Mouse (Mus musculus) embryonic facial prominence, embryonic 14.5 days (tissue): ENCODE results near the gene Zyg11a. TPM values are rescaled to one million over a fixed set of nuclear protein-coding genes. Genes with fewer than 3 reads are reported as not detected.

ENCODE experiments used
- polyA plus RNA-seq: library from polyadenylated mRNA; unstranded; fragments of >200 nt; fragmentation: Nextera tagmentation; extraction: Ambion mirVana; gene quantifications from 2 replicates; pipeline ENCODE4 v1.2.1, GENCODE M21; 2014

Zyg11a gene
- polyA plus RNA-seq, 1 experiment from 2014 or later: 0.07 TPM

Other genes with a start within 250 kb of the Zyg11a start
- gene Slc1a7, start 249.7 kb downstream of the Zyg11a start, polyA plus RNA-seq: 0.17 TPM in 1 of 2 replicates, not detected in the other
- gene Podn, start 121.6 kb downstream of the Zyg11a start, polyA plus RNA-seq: 5.5 and 6.4 TPM in 2 replicates
- gene Scp2, start 73.0 kb downstream of the Zyg11a start, polyA plus RNA-seq: 199 and 200 TPM in 2 replicates
- 36.6 and 42.2 TPM in 2 replicates for gene Echdc2, start 52.6 kb downstream of the Zyg11a start, polyA plus RNA-seq
- 13.8 and 14.5 TPM in 2 replicates for gene Zyg11b, start 83.0 kb upstream of the Zyg11a start, polyA plus RNA-seq
- gene Coa7, start 110.1 kb upstream of the Zyg11a start, polyA plus RNA-seq: 39.5 and 40.2 TPM in 2 replicates
- 3.9 and 4.7 TPM in 2 replicates for gene Shisal2a, start 165.3 kb upstream of the Zyg11a start, polyA plus RNA-seq
- 124 and 127 TPM in 2 replicates for gene Gpx7, start 188.9 kb upstream of the Zyg11a start, polyA plus RNA-seq
- gene Tut4, start 241.4 kb upstream of the Zyg11a start, polyA plus RNA-seq: 46.7 and 55.4 TPM in 2 replicates